ENCODE assay signal across 14 mouse cellular contexts in the genomic region with DNA sequence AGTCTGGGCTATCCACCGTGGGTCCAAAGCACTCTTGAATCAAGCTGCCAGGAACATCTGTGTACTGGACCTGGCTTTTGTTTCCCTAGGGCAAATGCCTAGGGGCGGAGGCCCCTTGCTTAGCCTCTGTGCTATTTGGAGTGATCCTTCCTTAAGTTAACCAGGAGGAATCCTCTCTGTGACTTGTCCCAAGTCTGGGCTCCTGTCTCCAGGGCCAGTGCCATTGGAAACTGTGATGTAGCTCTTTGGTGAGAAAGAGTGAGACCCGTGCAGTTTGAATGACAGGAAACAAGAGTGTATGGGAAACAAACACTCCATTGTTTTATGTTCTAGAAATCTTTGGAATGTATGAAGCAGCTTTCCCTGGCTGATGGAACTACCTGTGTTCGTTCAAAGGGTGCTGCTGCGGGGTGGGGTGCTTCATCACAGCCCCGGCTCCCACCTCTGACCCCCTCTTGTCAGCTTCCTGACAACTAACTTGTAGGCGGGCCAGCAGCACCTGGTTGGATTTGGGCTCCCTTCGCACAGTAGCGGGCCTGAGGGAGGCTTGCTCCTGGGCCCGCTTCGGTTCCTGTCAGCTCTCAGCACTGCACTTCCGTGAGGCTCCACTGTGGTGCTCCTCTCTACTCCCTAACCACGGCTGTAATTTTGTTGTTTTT. TPM values are rescaled to one million over a fixed set of nuclear protein-coding genes. Genes with fewer than 3 reads are reported as not detected.
DNase-seq lines count a peak whose midpoint lies in the region; ATAC-seq and TF ChIP-seq lines count a peak whose summit lies in the region.
"Had no signal": no experiment of that assay in that cellular context is flagged by ENCODE, and none has a peak within 500 bp of the region (broad histone marks: within the 10 kb centered on the region; RNA-seq: fewer than 3 reads in every experiment).

No protein-coding gene starts in this region.

- intact Hi-C loops in heart, postnatal 25 days (cut with DNase I) = no loop called here
- intact Hi-C loops in gastrocnemius, postnatal 36 days (cut with DNase I) = no loop called here

- no peak for DNase-seq in kidney, postnatal 36 days
- peak; percentile 59 for DNase-seq in heart, postnatal 25 days (ENCODE audit: low spot score)
- DNase-seq in gastrocnemius, postnatal 36 days = no peak
- DNase-seq: adrenal gland, adult 2 months; gastrocnemius, postnatal 14 days; thymus, postnatal 14 days had no signal

- no peaks in the 10 kb centered on the region for H3K9me3 ChIP-seq in kidney, embryonic 15.5 days (replicated peaks)
- no peaks in the 10 kb centered on the region for H3K9me3 ChIP-seq in E14TG2a.4 (ENCODE audit: low read length)
- no peaks in the 10 kb centered on the region for H3K9me3 ChIP-seq in embryonic facial prominence, embryonic 12.5 days
- H3K9me3 ChIP-seq: embryonic facial prominence, embryonic 13.5 days; midbrain, embryonic 13.5 days; neural tube, embryonic 15.5 days had no signal

- H3K27me3 ChIP-seq in kidney, embryonic 15.5 days = no peaks in the 10 kb centered on the region
- H3K27me3 ChIP-seq in E14TG2a.4 (ENCODE audit: insufficient read depth, low read length) = no peaks in the 10 kb centered on the region
- H3K27me3 ChIP-seq in embryonic facial prominence, embryonic 12.5 days = no peaks in the 10 kb centered on the region
- H3K27me3 ChIP-seq: embryonic facial prominence, embryonic 13.5 days; midbrain, embryonic 13.5 days; neural tube, embryonic 15.5 days had no signal

- no peak overlapping the region for H3K9ac ChIP-seq in kidney, embryonic 15.5 days
- no peak overlapping the region for H3K9ac ChIP-seq in embryonic facial prominence, embryonic 12.5 days
- H3K9ac ChIP-seq: embryonic facial prominence, embryonic 13.5 days; midbrain, embryonic 13.5 days; neural tube, embryonic 15.5 days had no signal

- no peak overlapping the region for H3K4me2 ChIP-seq in kidney, embryonic 15.5 days
- H3K4me2 ChIP-seq in embryonic facial prominence, embryonic 12.5 days (replicated peaks) = no peak overlapping the region
- H3K4me2 ChIP-seq: embryonic facial prominence, embryonic 13.5 days; midbrain, embryonic 13.5 days; neural tube, embryonic 15.5 days had no signal

- H3K4me3 ChIP-seq in kidney, embryonic 15.5 days (replicated peaks) = no peak overlapping the region
- H3K4me3 ChIP-seq in E14TG2a.4 (replicated peaks; ENCODE audit: low read length) = peak overlapping the region; percentile 29; the same call in 1 of the 2 replicates
- H3K4me3 ChIP-seq in embryonic facial prominence, embryonic 12.5 days = no peak overlapping the region
- H3K4me3 ChIP-seq: embryonic facial prominence, embryonic 13.5 days; midbrain, embryonic 13.5 days; neural tube, embryonic 15.5 days had no signal

- H3K27ac ChIP-seq in kidney, embryonic 15.5 days = peak overlapping the region; percentile 66; the same call in 1 of the 2 replicates
- H3K27ac ChIP-seq in embryonic facial prominence, embryonic 12.5 days = peak overlapping the region; percentile 68; the same call in 1 of the 2 replicates
- H3K27ac ChIP-seq: embryonic facial prominence, embryonic 13.5 days; kidney, postnatal 0 days; midbrain, embryonic 13.5 days; neural tube, embryonic 15.5 days had no signal

- no peak for ATAC-seq in kidney, embryonic 15.5 days (replicated peaks; ENCODE audit: low FRiP score)
- ATAC-seq in embryonic facial prominence, embryonic 12.5 days (ENCODE audit: insufficient number of reproducible peaks, insufficient read depth, low FRiP score, low TSS enrichment) = no peak
- no peak for ATAC-seq in megakaryocyte-erythroid progenitor cell, adult 5-6 weeks (replicated peaks; ENCODE audit: low FRiP score, low TSS enrichment, poor library complexity, severe bottlenecking)
- ATAC-seq: midbrain, embryonic 13.5 days had no signal

- WGBS in kidney, embryonic 15.5 days = 67% methylated on average over 13 of the region's 13 CpGs
- 59% methylated on average over 13 of the region's 13 CpGs for WGBS in embryonic facial prominence, embryonic 12.5 days

- peaks cover 36% of the 10 kb centered on the region for H3K4me1 ChIP-seq in kidney, embryonic 15.5 days
- peaks cover 95% of the 10 kb centered on the region for H3K4me1 ChIP-seq in E14TG2a.4 (replicated peaks; ENCODE audit: low read depth, low read length)
- H3K4me1 ChIP-seq in embryonic facial prominence, embryonic 12.5 days = peaks cover 9% of the 10 kb centered on the region; the same call in 1 of the 2 replicates
- H3K4me1 ChIP-seq: midbrain, embryonic 13.5 days had no signal

- H3K36me3 ChIP-seq in kidney, embryonic 15.5 days = peaks cover 73% of the 10 kb centered on the region
- peaks cover 93% of the 10 kb centered on the region for H3K36me3 ChIP-seq in E14TG2a.4 (ENCODE audit: insufficient read depth, low read length)
- H3K36me3 ChIP-seq in embryonic facial prominence, embryonic 12.5 days = peaks cover 52% of the 10 kb centered on the region

- TF ChIP-seq CTCF in E14TG2a.4 (conservative IDR thresholded peaks at IDR 0.05; ENCODE audit: low read length) = no peak

RNA-seq across cellular contexts. Expression of gene Ehd1, which starts 11.8 kb away (rescaled TPM):
- polyA plus RNA-seq in kidney, embryonic 15.5 days (2015; fragmentation: Nextera tagmentation; extraction: Ambion mirVana) = 67.8 and 81.8 TPM in 2 replicates
- 76.6 and 77.6 TPM in 2 replicates for polyA plus RNA-seq in embryonic facial prominence, embryonic 12.5 days (2016; fragmentation: Nextera tagmentation; extraction: Ambion mirVana)
- total RNA-seq in heart, postnatal 25 days (2021) = 100 to 1,000 TPM; 119 to 139 TPM
- total RNA-seq in gastrocnemius, postnatal 36 days (2021) = 10 to 100 TPM; 23.5 to 36.0 TPM
- total RNA-seq in megakaryocyte-erythroid progenitor cell, adult 5-6 weeks (2014; fragmentation: Nextera tagmentation) = 50.0 and 60.7 TPM in 2 replicates
- 26.7 and 62.5 TPM in 2 replicates for total RNA-seq in megakaryocyte-erythroid progenitor cell, adult 5-6 weeks (2017)

RNA-seq across cellular contexts. Expression of gene Cdc42bpg, which starts 17.9 kb away (rescaled TPM):
- polyA plus RNA-seq in kidney, embryonic 15.5 days (2015; fragmentation: Nextera tagmentation; extraction: Ambion mirVana) = 0.78 and 1.0 TPM in 2 replicates
- polyA plus RNA-seq in embryonic facial prominence, embryonic 12.5 days (2016; fragmentation: Nextera tagmentation; extraction: Ambion mirVana) = 0.65 and 0.95 TPM in 2 replicates
- total RNA-seq in heart, postnatal 25 days (2021) = 10 to 100 TPM in 1 of 2 experiments, 1 to 10 TPM in 1; 9.4 to 12.0 TPM
- 1 to 10 TPM; 4.3 to 5.2 TPM for total RNA-seq in gastrocnemius, postnatal 36 days (2021)
- total RNA-seq in megakaryocyte-erythroid progenitor cell, adult 5-6 weeks (2014; fragmentation: Nextera tagmentation) = 3.4 and 4.4 TPM in 2 replicates
- 3.1 and 3.7 TPM in 2 replicates for total RNA-seq in megakaryocyte-erythroid progenitor cell, adult 5-6 weeks (2017)

RNA-seq across cellular contexts. Expression of gene Men1, which starts 46.4 kb away (rescaled TPM):
- 82.1 and 91.8 TPM in 2 replicates for polyA plus RNA-seq in kidney, embryonic 15.5 days (2015; fragmentation: Nextera tagmentation; extraction: Ambion mirVana)
- polyA plus RNA-seq in embryonic facial prominence, embryonic 12.5 days (2016; fragmentation: Nextera tagmentation; extraction: Ambion mirVana) = 107 and 111 TPM in 2 replicates
- 10 to 100 TPM; 12.4 to 14.5 TPM for total RNA-seq in heart, postnatal 25 days (2021)
- total RNA-seq in gastrocnemius, postnatal 36 days (2021) = 1 to 10 TPM; 6.2 to 7.0 TPM
- 39.8 and 56.2 TPM in 2 replicates for total RNA-seq in megakaryocyte-erythroid progenitor cell, adult 5-6 weeks (2014; fragmentation: Nextera tagmentation)
- total RNA-seq in megakaryocyte-erythroid progenitor cell, adult 5-6 weeks (2017) = 17.8 and 19.8 TPM in 2 replicates

RNA-seq across cellular contexts. Expression of gene Atg2a, which starts 46.9 kb away (rescaled TPM):
- polyA plus RNA-seq in kidney, embryonic 15.5 days (2015; fragmentation: Nextera tagmentation; extraction: Ambion mirVana) = 9.8 and 12.1 TPM in 2 replicates
- 11.7 and 12.0 TPM in 2 replicates for polyA plus RNA-seq in embryonic facial prominence, embryonic 12.5 days (2016; fragmentation: Nextera tagmentation; extraction: Ambion mirVana)
- total RNA-seq in heart, postnatal 25 days (2021) = 10 to 100 TPM; 22.0 to 22.2 TPM
- 10 to 100 TPM; 16.5 to 18.0 TPM for total RNA-seq in gastrocnemius, postnatal 36 days (2021)
- 22.6 and 30.2 TPM in 2 replicates for total RNA-seq in megakaryocyte-erythroid progenitor cell, adult 5-6 weeks (2014; fragmentation: Nextera tagmentation)
- 5.8 and 11.8 TPM in 2 replicates for total RNA-seq in megakaryocyte-erythroid progenitor cell, adult 5-6 weeks (2017)

RNA-seq across cellular contexts. Expression of gene Map4k2, which starts 52.6 kb away (rescaled TPM):
- polyA plus RNA-seq in kidney, embryonic 15.5 days (2015; fragmentation: Nextera tagmentation; extraction: Ambion mirVana) = 18.7 and 21.9 TPM in 2 replicates
- 15.6 and 16.8 TPM in 2 replicates for polyA plus RNA-seq in embryonic facial prominence, embryonic 12.5 days (2016; fragmentation: Nextera tagmentation; extraction: Ambion mirVana)
- total RNA-seq in heart, postnatal 25 days (2021) = 10 to 100 TPM; 42.6 to 44.3 TPM
- total RNA-seq in gastrocnemius, postnatal 36 days (2021) = 10 to 100 TPM; 10.4 to 12.6 TPM
- total RNA-seq in megakaryocyte-erythroid progenitor cell, adult 5-6 weeks (2014; fragmentation: Nextera tagmentation) = 37.3 and 41.8 TPM in 2 replicates
- 9.4 and 27.2 TPM in 2 replicates for total RNA-seq in megakaryocyte-erythroid progenitor cell, adult 5-6 weeks (2017)
